Mouse (Mus musculus) liver, postnatal 0 days (tissue): ENCODE measurements around the gene Epha2. TPM values are rescaled to one million over a fixed set of nuclear protein-coding genes. Genes with fewer than 3 reads are reported as not detected.

Source experiments
- ATAC-seq: fragments of 200-750 bp; cut with Nextera tagmentation; 2 replicates; pipeline ENCODE4 v1.8.0; 2017; ENCODE audit warnings: mild to moderate bottlenecking, moderate library complexity
- DNase-seq: peaks from one replicate; pipeline ENCODE4 v3.0.0-alpha.2; 2016
- H3K27ac ChIP-seq: fragments of 300-500 bp; sonication (generic); 2 replicates; pipeline ENCODE4 v1.5.1; 2014; ENCODE audit warnings: antibody characterized with exemption, moderate library complexity, mild to moderate bottlenecking, low read depth
- H3K27me3 ChIP-seq: fragments of 300-500 bp; sonication (generic); 2 replicates; pipeline ENCODE4 v1.6.1; 2014; ENCODE audit warnings: low read length, control low read depth, mixed read lengths; ENCODE audit not compliant: insufficient read depth
- H3K36me3 ChIP-seq: fragments of 300-500 bp; sonication (generic); replicated peaks from 2 replicates; pipeline ENCODE4 v1.6.1; 2014; ENCODE audit warnings: mild to moderate bottlenecking, control low read depth, low read length, moderate library complexity, mixed read lengths; ENCODE audit not compliant: insufficient read depth
- H3K4me1 ChIP-seq: fragments of 300-500 bp; sonication (generic); 2 replicates; pipeline ENCODE4 v1.6.1; 2014; ENCODE audit warnings: antibody characterized with exemption, mild to moderate bottlenecking, control low read depth; ENCODE audit not compliant: insufficient read depth
- H3K4me2 ChIP-seq: fragments of 300-500 bp; sonication (generic); 2 replicates; pipeline ENCODE4 v1.6.1; 2014; ENCODE audit warnings: low read depth, mild to moderate bottlenecking, low read length, moderate library complexity, mixed read lengths
- H3K4me3 ChIP-seq: fragments of 300-500 bp; sonication (generic); 2 replicates; pipeline ENCODE4 v1.5.1; 2014; ENCODE audit warnings: low read depth, low read length
- H3K9ac ChIP-seq: fragments of 300-500 bp; sonication (generic); replicated peaks from 2 replicates; pipeline ENCODE4 v1.6.1; 2014; ENCODE audit warnings: mild to moderate bottlenecking, moderate library complexity
- H3K9me3 ChIP-seq: fragments of 300-500 bp; sonication (generic); 2 replicates; pipeline ENCODE4 v1.6.1; 2016; ENCODE audit warnings: mild to moderate bottlenecking, control low read depth, low read length, mixed read lengths
- CTCF ChIP-seq: sonication (generic); IDR thresholded peaks from 2 replicates; pipeline ENCODE4 v1.5.1; 2016; ENCODE audit warnings: antibody characterized with exemption, low read depth
- EP300 ChIP-seq: IDR thresholded peaks from 2 replicates; pipeline ENCODE4 v1.6.1; 2016; ENCODE audit warnings: antibody characterized with exemption, low read depth, mild to moderate bottlenecking
- WGBS: fragments of 180-500 bp; shearing (Covaris S2); extraction: QIAGEN DNeasy Blood & Tissue Kit; methylation state at CpG from one replicate; pipeline ENCODE4 v1.1.7; 2014; ENCODE audit not compliant: insufficient replicate concordance; 5-methylcytosine and 5-hydroxymethylcytosine counted together
- polyA plus RNA-seq: library from polyadenylated mRNA; unstranded; fragments of >200 nt; fragmentation: Nextera tagmentation; extraction: Ambion mirVana; gene quantifications from 2 replicates; pipeline ENCODE4 v1.2.1, GENCODE M21; 2015

Epha2 gene
- polyA plus RNA-seq, 1 experiment from 2014 or later = 1.5 TPM

GRCm38 (mm10) chr4:141359222-141359621 lies 58.2 kb downstream of the Epha2 start:
- H3K4me3 ChIP-seq = no peak overlapping the region
- H3K4me1 ChIP-seq = no peaks in the 10 kb centered on the region; the same call in 1 of the 2 replicates
- no peak overlapping the region for H3K27ac ChIP-seq
- WGBS = 87% methylated on average over 6 of the region's 6 CpGs
- peaks cover 4% of the 10 kb centered on the region for H3K9me3 ChIP-seq
- no peak for ATAC-seq
- no peaks in the 10 kb centered on the region for H3K27me3 ChIP-seq
- no peaks in the 10 kb centered on the region for H3K36me3 ChIP-seq
- no peak overlapping the region for H3K4me2 ChIP-seq
- no peak overlapping the region for H3K9ac ChIP-seq
- TF ChIP-seq EP300 (no peak), CTCF (no peak)
- no peak for DNase-seq

GRCm38 (mm10) chr4:141360846-141361245 lies 59.8 kb downstream of the Epha2 start:
- Histone ChIP-seq H3K27me3 (no peaks in the 10 kb centered on the region), H3K4me1 (no peaks in the 10 kb centered on the region; the same call in 1 of the 2 replicates), H3K9ac (no peak overlapping the region), H3K4me3 (no peak overlapping the region), H3K9me3 (peaks cover 4% of the 10 kb centered on the region), H3K36me3 (no peaks in the 10 kb centered on the region), H3K4me2 (no peak overlapping the region), H3K27ac (no peak overlapping the region)
- ATAC-seq (no peak), DNase-seq (peak; percentile 61)
- TF ChIP-seq EP300 = no peak
- peak; percentile 72 for TF ChIP-seq CTCF
- WGBS = 37% methylated on average over 7 of the region's 7 CpGs

GRCm38 (mm10) chr4:141362937-141363548 lies 62.0 kb downstream of the Epha2 start:
- H3K4me3 ChIP-seq = no peak overlapping the region
- TF ChIP-seq CTCF (peak; percentile 92), EP300 (peak; percentile 88)
- peaks cover 12% of the 10 kb centered on the region for H3K27me3 ChIP-seq
- H3K27ac ChIP-seq = peak overlapping the region; percentile 44; the same call in 1 of the 2 replicates
- ATAC-seq = peak; percentile 89
- no peak overlapping the region for H3K9ac ChIP-seq
- WGBS = 24% methylated on average over 11 of the region's 11 CpGs
- H3K4me1 ChIP-seq = peaks cover 5% of the 10 kb centered on the region; the same call in 1 of the 2 replicates
- H3K9me3 ChIP-seq = no peaks in the 10 kb centered on the region
- H3K4me2 ChIP-seq = no peak overlapping the region
- DNase-seq = peak; percentile 90
- no peaks in the 10 kb centered on the region for H3K36me3 ChIP-seq

- no peaks in the 10 kb centered on the region for H3K36me3 ChIP-seq
- no peak overlapping the region for H3K4me2 ChIP-seq
- WGBS = 58% methylated on average over 8 of the region's 8 CpGs
- no peaks in the 10 kb centered on the region for H3K9me3 ChIP-seq
- H3K4me1 ChIP-seq = peaks cover 8% of the 10 kb centered on the region; the same call in 1 of the 2 replicates
- H3K27ac ChIP-seq = no peak overlapping the region
- peaks cover 21% of the 10 kb centered on the region for H3K27me3 ChIP-seq
- no peak for TF ChIP-seq CTCF
- no peak for TF ChIP-seq EP300
- DNase-seq = no peak
- H3K4me3 ChIP-seq = no peak overlapping the region
- no peak for ATAC-seq
- no peak overlapping the region for H3K9ac ChIP-seq
Observed at GRCm38 (mm10) chr4:141365126-141365525, 64.1 kb downstream of the Epha2 start.

- no peak for ATAC-seq
- Histone ChIP-seq H3K4me3 (no peak overlapping the region), H3K4me1 (peaks cover 8% of the 10 kb centered on the region; the same call in 1 of the 2 replicates), H3K36me3 (no peaks in the 10 kb centered on the region), H3K27ac (no peak overlapping the region), H3K9ac (no peak overlapping the region), H3K4me2 (no peak overlapping the region), H3K9me3 (no peaks in the 10 kb centered on the region), H3K27me3 (peaks cover 21% of the 10 kb centered on the region)
- TF ChIP-seq CTCF (no peak), EP300 (no peak)
- DNase-seq = no peak
- 50% methylated on average over 6 of the region's 7 CpGs for WGBS
Observed at GRCm38 (mm10) chr4:141365876-141366275, 64.8 kb downstream of the Epha2 start.

GRCm38 (mm10) chr4:141367997-141368791 lies 67.2 kb downstream of the Epha2 start, which contains the start of gene Fam131c:
Fam131c (plus strand) TSS chr4:141368220.
- 2% methylated on average over 44 of the region's 71 CpGs for WGBS
- Histone ChIP-seq H3K9ac (peak within 1 kb of the TSS; percentile 45; the same call in 1 of the 2 replicates), H3K27ac (no peak within 1 kb of the TSS), H3K36me3 (no peaks in the 10 kb centered on the region), H3K9me3 (no peaks in the 10 kb centered on the region), H3K4me1 (peaks cover 8% of the 10 kb centered on the region; the same call in 1 of the 2 replicates), H3K4me3 (peak within 1 kb of the TSS; percentile 48), H3K4me2 (peak within 1 kb of the TSS; percentile 73), H3K27me3 (peaks cover 21% of the 10 kb centered on the region)
- TF ChIP-seq CTCF = no peak
- no peak for TF ChIP-seq EP300
- DNase-seq = peak; percentile 50
- ATAC-seq = 0 out of 2 replicates have a peak, but pooled peaks have one; percentile 21
